ENCODE assay signal across 8 mouse cellular contexts in the genomic region with DNA sequence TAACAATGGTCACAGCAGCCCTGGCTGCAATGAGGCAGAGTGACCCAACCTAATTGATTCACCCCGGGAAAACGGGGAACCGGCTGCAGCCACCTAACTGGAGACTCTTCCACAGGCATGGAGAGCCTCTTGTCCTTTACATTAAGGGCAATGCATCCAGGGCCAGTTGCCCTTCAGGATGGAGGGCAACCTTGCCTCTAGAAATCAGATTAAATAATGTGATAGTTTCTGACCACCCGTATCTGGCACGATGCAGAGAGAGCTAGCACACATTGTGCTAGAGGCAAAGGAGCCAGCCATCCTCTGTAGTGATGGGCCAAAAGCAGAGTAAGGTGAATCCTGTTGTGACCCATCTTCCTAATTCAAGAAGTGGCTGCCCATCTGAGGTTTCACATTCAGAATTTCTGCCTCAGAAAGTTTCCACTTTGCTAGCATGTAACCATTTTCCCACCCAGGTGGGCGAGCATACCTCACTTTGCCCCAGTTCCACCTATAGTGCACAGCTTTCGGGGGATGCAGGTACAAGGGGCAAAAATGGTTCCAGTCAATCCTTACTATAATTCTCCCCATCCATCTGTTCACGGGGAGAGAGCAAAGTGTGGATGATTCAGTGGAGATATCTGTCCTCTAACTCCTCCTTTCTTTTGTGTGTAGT. TPM values are rescaled to one million over a fixed set of nuclear protein-coding genes. Genes with fewer than 3 reads are reported as not detected.
A peak's percentile ranks its signal among the peaks of the same experiment; 100 is the strongest.
DNase-seq lines count a peak whose midpoint lies in the region; ATAC-seq and TF ChIP-seq lines count a peak whose summit lies in the region.

No protein-coding gene starts in this region.

- intact Hi-C loops in heart, postnatal 14 days (cut with DNase I), result loop anchor here (10.0 kb wide), 1 partner anchor 497 kb away; no protein-coding TSS in a partner anchor

- TF ChIP-seq EP300 in MEL (IDR thresholded peaks at IDR 0.05; ENCODE audit: low read depth in 1 of 2, low read length in 2 of 2), result no peak

- H3K4me2 ChIP-seq in heart, embryonic 11.5 days, result peak overlapping the region; percentile 98
- peak overlapping the region; percentile 73 for H3K4me2 ChIP-seq in midbrain, embryonic 13.5 days (replicated peaks)

- ATAC-seq in heart, embryonic 11.5 days (replicated peaks; ENCODE audit: insufficient number of reproducible peaks, low FRiP score, low TSS enrichment), result no peak
- no peak for ATAC-seq in midbrain, embryonic 13.5 days

- no peaks in the 10 kb centered on the region for H3K36me3 ChIP-seq in heart, embryonic 11.5 days (ENCODE audit: control insufficient read depth, insufficient read depth, low read length)
- peaks cover 0 to 5% of the 10 kb centered on the region in 2 experiments; a peak in 2 of 4 replicates for H3K36me3 ChIP-seq in MEL (ENCODE audit: control insufficient read depth in 1 of 2, insufficient read depth in 2 of 2, low read length in 2 of 2)
- peaks cover 6% of the 10 kb centered on the region for H3K36me3 ChIP-seq in hindbrain, embryonic 10.5 days
- H3K36me3 ChIP-seq in midbrain, embryonic 13.5 days, result no peaks in the 10 kb centered on the region

- peaks cover 5% of the 10 kb centered on the region for H3K79me2 ChIP-seq in MEL (ENCODE audit: control insufficient read depth, insufficient read depth, low read length, poor library complexity)

- TF ChIP-seq RAD21 in MEL (IDR thresholded peaks at IDR 0.05; ENCODE audit: low read depth, low read length), result no peak

- no peaks in the 10 kb centered on the region for H3K27me3 ChIP-seq in heart, embryonic 11.5 days (ENCODE audit: control insufficient read depth, insufficient read depth, low read length)
- H3K27me3 ChIP-seq in MEL (ENCODE audit: control insufficient read depth in 1 of 2, insufficient read depth in 2 of 2, low read length in 2 of 2), result no peaks in the 10 kb centered on the region
- H3K27me3 ChIP-seq in hindbrain, embryonic 10.5 days (ENCODE audit: insufficient read depth, poor library complexity, severe bottlenecking), result no peaks in the 10 kb centered on the region
- H3K27me3 ChIP-seq in midbrain, embryonic 13.5 days, result no peaks in the 10 kb centered on the region

- peak overlapping the region; percentile 82 for H3K4me3 ChIP-seq in heart, embryonic 11.5 days (ENCODE audit: low read depth, low read length)
- H3K4me3 ChIP-seq in MEL (ENCODE audit: control insufficient read depth in 1 of 2, insufficient read depth in 1 of 2, low read depth in 2 of 2, low read length in 2 of 2), result peak overlapping the region; percentile 76 to 92
- H3K4me3 ChIP-seq in hindbrain, embryonic 10.5 days, result peak overlapping the region; percentile 87
- H3K4me3 ChIP-seq in midbrain, embryonic 13.5 days (replicated peaks), result peak overlapping the region; percentile 67

- no peak for TF ChIP-seq CTCF in MEL (IDR thresholded peaks at IDR 0.05 in 2 of 3, conservative IDR thresholded peaks at IDR 0.05 in 1 of 3; ENCODE audit: control insufficient read depth in 1 of 3, insufficient read depth in 1 of 3, low read depth in 2 of 3, low read length in 3 of 3, poor library complexity in 1 of 3, severe bottlenecking in 1 of 3)

- DNase-seq in heart, postnatal 14 days, result no peak
- DNase-seq in MEL (ENCODE audit: low read depth, low spot score), result no peak
- DNase-seq in hindbrain, embryonic 10.5 days (ENCODE audit: low spot score), result peak; percentile 26
- no peak for DNase-seq in layer of hippocampus, adult 9-11 months
- no peak for DNase-seq in layer of hippocampus, postnatal 25 days (ENCODE audit: extremely low spot score in 1 of 2, low spot score in 1 of 2)
- no peak for DNase-seq in lung, postnatal 25 days (ENCODE audit: low spot score)

- no peaks in the 10 kb centered on the region for H3K9me3 ChIP-seq in heart, embryonic 11.5 days (replicated peaks; ENCODE audit: control insufficient read depth, low read length)
- H3K9me3 ChIP-seq in MEL (replicated peaks; ENCODE audit: insufficient read depth, low read length), result no peaks in the 10 kb centered on the region
- H3K9me3 ChIP-seq in hindbrain, embryonic 10.5 days, result no peaks in the 10 kb centered on the region
- no peaks in the 10 kb centered on the region for H3K9me3 ChIP-seq in midbrain, embryonic 13.5 days

- peak overlapping the region; percentile 86 for H3K9ac ChIP-seq in heart, embryonic 11.5 days (ENCODE audit: low read depth, low read length)
- H3K9ac ChIP-seq in MEL (ENCODE audit: control insufficient read depth, low read depth, low read length, poor library complexity, severe bottlenecking), result peak overlapping the region; percentile 84
- peak overlapping the region; percentile 86 for H3K9ac ChIP-seq in midbrain, embryonic 13.5 days (replicated peaks)

- TF ChIP-seq POLR2A in MEL (IDR thresholded peaks at IDR 0.05; ENCODE audit: control insufficient read depth in 1 of 2, insufficient read depth in 1 of 2, low read depth in 1 of 2, low read length in 2 of 2, poor library complexity in 1 of 2), result no peak

- H3K27ac ChIP-seq in heart, embryonic 11.5 days (ENCODE audit: low read depth, low read length), result no peak overlapping the region
- H3K27ac ChIP-seq in MEL (ENCODE audit: control insufficient read depth, low read depth, low read length), result no peak overlapping the region
- H3K27ac ChIP-seq in hindbrain, embryonic 10.5 days, result peak overlapping the region; percentile 97
- H3K27ac ChIP-seq in midbrain, embryonic 13.5 days, result peak overlapping the region; percentile 92

- WGBS in heart, embryonic 11.5 days (ENCODE audit: insufficient replicate concordance), result 44% methylated on average over 8 of the region's 8 CpGs
- 29% methylated on average over 8 of the region's 8 CpGs for WGBS in hindbrain, embryonic 10.5 days
- 25% methylated on average over 8 of the region's 8 CpGs for WGBS in midbrain, embryonic 13.5 days

- H3K4me1 ChIP-seq in heart, embryonic 11.5 days (ENCODE audit: control insufficient read depth, insufficient read depth, low read length), result peaks cover 11% of the 10 kb centered on the region
- H3K4me1 ChIP-seq in MEL (ENCODE audit: control insufficient read depth in 1 of 2, insufficient read depth in 2 of 2, low read length in 2 of 2), result peaks cover 0 to 10% of the 10 kb centered on the region in 2 experiments; a peak in 2 of 4 replicates
- peaks cover 36% of the 10 kb centered on the region for H3K4me1 ChIP-seq in hindbrain, embryonic 10.5 days (replicated peaks)
- peaks cover 25% of the 10 kb centered on the region for H3K4me1 ChIP-seq in midbrain, embryonic 13.5 days (replicated peaks)

TF ChIP-seq in MEL, 35 proteins besides CTCF, POLR2A, EP300 and RAD21:
- no peak for TF ChIP-seq E2F4 (IDR thresholded peaks at IDR 0.05; ENCODE audit: borderline replicate concordance, low read depth, low read length)
- no peak for TF ChIP-seq TCF12 (IDR thresholded peaks at IDR 0.05; ENCODE audit: low read depth, low read length)
- TF ChIP-seq JUND (IDR thresholded peaks at IDR 0.05; ENCODE audit: low read depth, low read length), result no peak
- no peak for TF ChIP-seq TAL1 (IDR thresholded peaks at IDR 0.05; ENCODE audit: low read length)
- TF ChIP-seq MYC (IDR thresholded peaks at IDR 0.05; ENCODE audit: low read depth, low read length), result no peak
- TF ChIP-seq USF1 (IDR thresholded peaks at IDR 0.05; ENCODE audit: low read depth, low read length), result no peak
- no peak; the same call in 1 of the 2 replicates for TF ChIP-seq SIN3A (IDR thresholded peaks at IDR 0.05; ENCODE audit: low read length)
- TF ChIP-seq GATA1 (IDR thresholded peaks at IDR 0.05; ENCODE audit: low read depth, low read length), result no peak
- TF ChIP-seq BHLHE40 (IDR thresholded peaks at IDR 0.05; ENCODE audit: borderline replicate concordance, low read depth, low read length), result no peak
- no peak for TF ChIP-seq CHD1 (IDR thresholded peaks at IDR 0.05; ENCODE audit: low read depth, low read length)
- TF ChIP-seq HCFC1 (IDR thresholded peaks at IDR 0.05; ENCODE audit: low read depth, low read length), result no peak

RNA-seq across cellular contexts. Expression of a gene that starts 1.9 kb away (rescaled TPM):
- polyA plus RNA-seq in heart, embryonic 11.5 days (2014; fragmentation: Nextera tagmentation; extraction: Ambion mirVana), result 21.7 and 23.9 TPM in 2 replicates
- total RNA-seq in heart, postnatal 14 days (2021), result 10 to 100 TPM; 11.1 to 12.0 TPM
- total RNA-seq in MEL (2012; rRNA removed), result 9.2 and 11.5 TPM in 2 replicates
- 10 to 100 TPM in 1 of 2 experiments, not detected in 1; 10.4 TPM for polyA plus RNA-seq in MEL (2012; ENCODE audit: insufficient read depth in 1 of 2, insufficient read length in 2 of 2, low read depth in 1 of 2, low replicate concordance in 2 of 2, missing spikeins in 1 of 2)
- 28.5 and 29.0 TPM in 2 replicates for polyA plus RNA-seq in hindbrain, embryonic 10.5 days (2016; fragmentation: Nextera tagmentation; extraction: Ambion mirVana)
- 48.1 and 51.5 TPM in 2 replicates for polyA plus RNA-seq in midbrain, embryonic 13.5 days (2015; fragmentation: Nextera tagmentation; extraction: Ambion mirVana)
- total RNA-seq in layer of hippocampus, postnatal 25 days (2021), result 10 to 100 TPM; 22.8 to 24.4 TPM

Comparison
In these comparisons a context has a peak if more than half of its experiments do, and no peak if none do; other contexts are left out.
1. H3K27ac ChIP-seq: peak in hindbrain, embryonic 10.5 days (single experiment) and midbrain, embryonic 13.5 days (single experiment); none in heart, embryonic 11.5 days (single experiment) and MEL (single experiment).
2. Peak in every context shown above with its lines, with median percentiles within 50 percentile points of each other: H3K4me3 ChIP-seq and H3K9ac ChIP-seq.